In the genomic region with DNA sequence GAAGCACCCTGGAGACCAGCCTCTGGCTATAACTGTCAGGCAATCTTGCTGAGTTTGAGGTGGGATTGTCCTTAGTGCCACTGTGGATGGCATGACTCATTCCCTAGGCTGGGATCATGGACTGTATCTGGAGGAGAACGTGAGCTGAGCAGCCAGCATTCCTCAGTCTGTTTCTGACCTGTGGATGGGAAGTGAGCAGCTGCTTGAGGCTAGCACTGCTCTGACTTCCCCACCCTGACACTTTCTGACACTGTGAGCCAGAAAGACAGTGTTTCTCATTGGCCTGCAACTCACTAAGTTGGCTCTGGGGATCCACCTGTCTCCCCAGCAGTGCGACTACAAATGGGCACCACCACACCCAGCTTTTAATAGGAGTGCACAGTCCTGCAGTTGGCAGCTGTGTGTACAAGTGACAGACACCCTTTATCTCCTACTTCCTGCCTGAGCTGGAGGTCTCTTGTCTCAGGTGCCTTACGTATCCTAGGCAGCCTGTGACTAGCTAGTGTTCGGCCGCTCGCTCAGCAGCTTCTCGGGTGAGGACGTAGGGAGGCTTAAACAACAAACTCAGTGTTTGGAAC, we compare ENCODE assay signal across 12 mouse cellular contexts. TPM values are rescaled to one million over a fixed set of nuclear protein-coding genes. Genes with fewer than 3 reads are reported as not detected.
DNase-seq lines count a peak whose midpoint lies in the region; ATAC-seq lines count a peak whose summit lies in the region.
"Had no signal": no experiment of that assay in that cellular context is flagged by ENCODE, and none has a peak within 500 bp of the region (broad histone marks: within the 10 kb centered on the region; RNA-seq: fewer than 3 reads in every experiment).

No protein-coding gene starts in this region.

- H3K27me3 ChIP-seq in hindbrain, embryonic 15.5 days = no peaks in the 10 kb centered on the region
- no peaks in the 10 kb centered on the region for H3K27me3 ChIP-seq in hindbrain, embryonic 11.5 days (ENCODE audit: control insufficient read depth, insufficient read depth, low read length)
- 0 out of 2 replicates have a peak, but pooled peaks cover 4% of the 10 kb centered on the region for H3K27me3 ChIP-seq in forebrain, embryonic 16.5 days (replicated peaks; ENCODE audit: control insufficient read depth, insufficient read depth, low read length)
- H3K27me3 ChIP-seq in midbrain, embryonic 14.5 days (ENCODE audit: control insufficient read depth, insufficient read depth, low read length) = no peaks in the 10 kb centered on the region

- no peaks in the 10 kb centered on the region for H3K9me3 ChIP-seq in hindbrain, embryonic 15.5 days
- H3K9me3 ChIP-seq in hindbrain, embryonic 11.5 days (ENCODE audit: control insufficient read depth, low read length) = no peaks in the 10 kb centered on the region
- no peaks in the 10 kb centered on the region for H3K9me3 ChIP-seq in forebrain, embryonic 16.5 days (ENCODE audit: control insufficient read depth, low read length)
- H3K9me3 ChIP-seq in midbrain, embryonic 14.5 days (ENCODE audit: control insufficient read depth, low read length) = no peaks in the 10 kb centered on the region
- H3K9me3 ChIP-seq: heart, embryonic 10.5 days had no signal

- no peak overlapping the region for H3K9ac ChIP-seq in hindbrain, embryonic 15.5 days
- no peak overlapping the region for H3K9ac ChIP-seq in hindbrain, embryonic 11.5 days (ENCODE audit: low read depth, low read length)
- no peak overlapping the region for H3K9ac ChIP-seq in forebrain, embryonic 16.5 days (replicated peaks; ENCODE audit: low read depth, low read length)
- H3K9ac ChIP-seq in midbrain, embryonic 14.5 days (replicated peaks; ENCODE audit: low read length) = no peak overlapping the region

- H3K36me3 ChIP-seq in hindbrain, embryonic 15.5 days = no peaks in the 10 kb centered on the region
- no peaks in the 10 kb centered on the region for H3K36me3 ChIP-seq in hindbrain, embryonic 11.5 days (ENCODE audit: control insufficient read depth, insufficient read depth, low read length)
- no peaks in the 10 kb centered on the region for H3K36me3 ChIP-seq in forebrain, embryonic 16.5 days (ENCODE audit: control insufficient read depth, insufficient read depth)
- H3K36me3 ChIP-seq in midbrain, embryonic 14.5 days (ENCODE audit: control insufficient read depth, insufficient read depth, low read length) = no peaks in the 10 kb centered on the region
- H3K36me3 ChIP-seq: heart, embryonic 10.5 days had no signal

- H3K4me1 ChIP-seq in hindbrain, embryonic 15.5 days (replicated peaks) = peaks cover 31% of the 10 kb centered on the region
- H3K4me1 ChIP-seq in hindbrain, embryonic 11.5 days (replicated peaks; ENCODE audit: control insufficient read depth, insufficient read depth, low read length) = 0 out of 2 replicates have a peak, but pooled peaks cover 3% of the 10 kb centered on the region
- peaks cover 15% of the 10 kb centered on the region for H3K4me1 ChIP-seq in forebrain, embryonic 16.5 days (replicated peaks; ENCODE audit: control insufficient read depth, insufficient read depth, low read length)
- H3K4me1 ChIP-seq in midbrain, embryonic 14.5 days (ENCODE audit: control insufficient read depth, insufficient read depth, low read length) = peaks cover 22% of the 10 kb centered on the region

- no peak overlapping the region for H3K4me3 ChIP-seq in hindbrain, embryonic 15.5 days
- no peak overlapping the region for H3K4me3 ChIP-seq in hindbrain, embryonic 11.5 days (ENCODE audit: low read depth, low read length)
- H3K4me3 ChIP-seq in forebrain, embryonic 16.5 days (replicated peaks; ENCODE audit: low read length) = no peak overlapping the region
- no peak overlapping the region for H3K4me3 ChIP-seq in midbrain, embryonic 14.5 days (replicated peaks; ENCODE audit: low read depth, low read length)
- H3K4me3 ChIP-seq: heart, embryonic 10.5 days had no signal

- DNase-seq in hindbrain, embryonic 11.5 days (ENCODE audit: low spot score) = no peak
- DNase-seq in ZHBTc4 (ENCODE audit: low read depth, low spot score) = peak; percentile 30
- DNase-seq in midbrain, embryonic 14.5 days = no peak
- no peak for DNase-seq in yolk sac, embryonic 10.5 days (ENCODE audit: low spot score)
- no peak for DNase-seq in thymus, postnatal 0 days (ENCODE audit: low spot score)
- DNase-seq: adrenal gland, postnatal 36 days; cerebellum, adult 11-12 months; left cerebral cortex, postnatal 4 days; thymus, adult 18-20 months had no signal

- peak overlapping the region; percentile 47 for H3K27ac ChIP-seq in hindbrain, embryonic 15.5 days (replicated peaks)
- H3K27ac ChIP-seq in hindbrain, embryonic 11.5 days (ENCODE audit: low read depth, low read length) = no peak overlapping the region
- H3K27ac ChIP-seq in forebrain, embryonic 16.5 days (ENCODE audit: low read length) = no peak overlapping the region
- H3K27ac ChIP-seq in midbrain, embryonic 14.5 days (replicated peaks; ENCODE audit: low read depth, low read length) = 0 out of 2 replicates have a peak overlapping the region, but pooled peaks have one; percentile 2
- H3K27ac ChIP-seq: heart, embryonic 10.5 days had no signal

- no peak overlapping the region for H3K4me2 ChIP-seq in hindbrain, embryonic 15.5 days
- H3K4me2 ChIP-seq in hindbrain, embryonic 11.5 days (replicated peaks; ENCODE audit: low read depth, low read length) = no peak overlapping the region
- H3K4me2 ChIP-seq in forebrain, embryonic 16.5 days (ENCODE audit: low read length) = no peak overlapping the region
- H3K4me2 ChIP-seq in midbrain, embryonic 14.5 days (ENCODE audit: low read length) = no peak overlapping the region

- 47% methylated on average over 8 of the region's 8 CpGs for WGBS in hindbrain, embryonic 15.5 days
- WGBS in hindbrain, embryonic 11.5 days = 57% methylated on average over 8 of the region's 8 CpGs
- 14% methylated on average over 8 of the region's 8 CpGs for WGBS in forebrain, embryonic 16.5 days
- WGBS in midbrain, embryonic 14.5 days = 42% methylated on average over 8 of the region's 8 CpGs

- peak; percentile 55 for ATAC-seq in hindbrain, embryonic 15.5 days (ENCODE audit: low FRiP score, low read depth)
- no peak for ATAC-seq in hindbrain, embryonic 11.5 days (ENCODE audit: low FRiP score)
- peak; percentile 44; the same call in 1 of the 2 replicates for ATAC-seq in forebrain, embryonic 16.5 days
- no peak for ATAC-seq in midbrain, embryonic 14.5 days (ENCODE audit: low FRiP score, low TSS enrichment)

RNA-seq across cellular contexts. Expression of a gene that starts 55.2 kb away (rescaled TPM):
- polyA plus RNA-seq in hindbrain, embryonic 15.5 days (2015; fragmentation: Nextera tagmentation; extraction: Ambion mirVana) = 49.8 and 50.0 TPM in 2 replicates
- polyA plus RNA-seq in hindbrain, embryonic 11.5 days (2014; fragmentation: Nextera tagmentation; extraction: Ambion mirVana) = 34.7 and 41.4 TPM in 2 replicates
- polyA plus RNA-seq in forebrain, embryonic 16.5 days (2015; fragmentation: Nextera tagmentation; extraction: Ambion mirVana) = 36.3 and 37.2 TPM in 2 replicates
- polyA plus RNA-seq in midbrain, embryonic 14.5 days (2014; fragmentation: Nextera tagmentation; extraction: Ambion mirVana) = 82.3 and 89.6 TPM in 2 replicates
- polyA plus RNA-seq in thymus, postnatal 0 days (2015; fragmentation: Nextera tagmentation; extraction: Ambion mirVana) = 1.3 and 1.6 TPM in 2 replicates

Comparison
In these comparisons a context has a peak if more than half of its experiments do, and no peak if none do; other contexts are left out.
1. ATAC-seq: peak in hindbrain, embryonic 15.5 days (single experiment) and forebrain, embryonic 16.5 days (single experiment); none in hindbrain, embryonic 11.5 days (single experiment) and midbrain, embryonic 14.5 days (single experiment).
2. H3K27ac ChIP-seq: peak in hindbrain, embryonic 15.5 days (single experiment) and midbrain, embryonic 14.5 days (single experiment); none in hindbrain, embryonic 11.5 days (single experiment) and forebrain, embryonic 16.5 days (single experiment).
3. RNA of a gene that starts 55.2 kb away (polyA plus RNA-seq): 82.3 to 89.6 TPM in midbrain, embryonic 14.5 days, 49.8 to 50.0 TPM in hindbrain, embryonic 15.5 days, 34.7 to 41.4 TPM in hindbrain, embryonic 11.5 days and 36.3 to 37.2 TPM in forebrain, embryonic 16.5 days; 1.3 to 1.6 TPM in thymus, postnatal 0 days; every median in the first group is over 10 times any median in the second.